Mouse (Mus musculus) heart, postnatal 0 days (tissue): ENCODE results near the gene Cldn4.

Source experiments
- CTCF ChIP-seq: IDR thresholded peaks from 2 replicates; pipeline ENCODE4 v1.5.1; 2016; ENCODE audit warnings: antibody characterized with exemption, control low read depth, low read depth
- EP300 ChIP-seq: IDR thresholded peaks from 2 replicates; pipeline ENCODE4 v1.6.1; 2016; ENCODE audit warnings: antibody characterized with exemption, low read depth

DNA sequence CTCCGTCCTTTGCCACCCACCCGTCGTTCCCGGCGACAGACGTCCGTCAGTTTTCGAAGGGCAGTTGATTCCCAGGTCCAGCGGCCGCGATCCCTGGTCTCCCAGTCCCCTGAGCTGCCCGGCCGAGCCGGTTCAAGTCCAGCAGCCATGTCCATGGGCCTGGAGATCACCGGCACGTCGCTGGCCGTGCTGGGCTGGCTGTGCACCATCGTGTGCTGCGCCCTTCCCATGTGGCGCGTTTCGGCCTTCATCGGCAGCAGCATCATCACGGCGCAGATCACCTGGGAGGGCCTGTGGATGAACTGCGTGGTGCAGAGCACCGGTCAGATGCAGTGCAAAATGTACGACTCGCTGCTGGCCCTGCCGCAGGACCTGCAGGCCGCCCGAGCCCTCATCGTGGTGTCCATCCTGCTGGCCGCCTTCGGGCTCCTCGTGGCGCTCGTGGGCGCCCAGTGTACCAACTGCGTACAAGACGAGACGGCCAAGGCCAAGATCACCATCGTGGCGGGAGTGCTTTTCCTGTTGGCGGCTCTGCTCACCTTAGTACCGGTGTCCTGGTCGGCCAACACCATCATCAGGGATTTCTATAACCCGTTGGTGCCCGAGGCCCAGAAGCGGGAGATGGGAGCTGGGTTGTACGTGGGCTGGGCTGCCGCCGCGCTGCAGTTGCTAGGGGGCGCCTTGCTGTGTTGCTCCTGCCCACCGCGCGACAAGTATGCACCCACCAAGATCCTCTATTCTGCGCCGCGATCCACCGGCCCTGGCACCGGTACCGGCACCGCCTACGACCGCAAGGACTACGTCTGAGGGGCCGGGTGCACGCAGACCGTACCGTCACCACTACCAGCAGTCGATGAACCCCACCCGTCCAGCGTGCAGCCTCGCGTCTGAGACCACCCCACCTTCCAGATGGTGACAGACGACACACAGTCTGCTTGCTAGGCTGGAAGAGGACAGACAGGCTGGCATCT is 39.8 kb upstream of the Cldn4 start:
- TF ChIP-seq CTCF (no peak), EP300 (no peak)
